Mouse (Mus musculus) 416B (cell line): ENCODE data around the gene Sds.

Experiments
- DNase-seq: peaks from one replicate; pipeline ENCODE4 v3.0.0; 2011; ENCODE audit warnings: low read depth

Sds gene

DNA sequence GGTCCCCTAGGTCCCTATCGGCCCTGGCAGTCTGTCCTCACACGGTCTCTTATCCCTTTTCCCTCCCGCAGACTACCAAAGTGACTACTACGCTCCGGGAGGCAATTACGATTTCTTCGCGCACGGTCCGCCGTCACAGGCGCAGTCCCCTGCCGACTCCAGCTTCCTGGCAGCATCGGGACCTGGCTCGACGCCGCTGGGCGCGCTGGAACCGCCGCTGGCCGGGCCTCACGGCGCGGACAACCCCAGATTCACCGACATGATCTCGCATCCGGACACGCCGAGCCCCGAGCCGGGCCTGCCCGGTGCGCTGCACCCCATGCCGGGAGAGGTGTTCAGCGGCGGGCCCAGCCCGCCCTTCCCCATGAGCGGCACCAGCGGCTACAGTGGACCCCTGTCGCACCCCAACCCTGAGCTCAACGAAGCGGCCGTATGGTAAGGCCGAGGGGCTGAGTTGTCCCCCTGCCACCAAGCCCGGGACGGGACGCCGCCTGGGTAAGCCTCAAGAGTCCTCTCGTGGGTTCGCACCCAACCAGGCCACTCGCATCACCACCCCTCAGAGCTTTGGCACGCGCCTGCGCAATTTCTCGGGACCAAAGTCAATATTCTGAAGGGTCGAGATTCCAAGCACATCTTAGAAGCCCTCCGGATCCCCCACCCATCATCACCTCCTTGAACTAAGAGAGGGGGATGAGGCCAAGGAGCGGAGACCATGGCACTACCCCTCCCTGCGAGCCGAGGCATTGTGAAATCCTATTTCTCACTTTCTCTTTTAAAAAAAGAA is 36.2 kb upstream of the Sds start:
- DNase-seq, result no peak

- peak; percentile 74 for DNase-seq
Measured at GRCm38 (mm10) chr5:120440733-120441132, 35.6 kb upstream of the Sds start.

- no peak for DNase-seq
Measured at GRCm38 (mm10) chr5:120447305-120447704, 29.0 kb upstream of the Sds start.

DNA sequence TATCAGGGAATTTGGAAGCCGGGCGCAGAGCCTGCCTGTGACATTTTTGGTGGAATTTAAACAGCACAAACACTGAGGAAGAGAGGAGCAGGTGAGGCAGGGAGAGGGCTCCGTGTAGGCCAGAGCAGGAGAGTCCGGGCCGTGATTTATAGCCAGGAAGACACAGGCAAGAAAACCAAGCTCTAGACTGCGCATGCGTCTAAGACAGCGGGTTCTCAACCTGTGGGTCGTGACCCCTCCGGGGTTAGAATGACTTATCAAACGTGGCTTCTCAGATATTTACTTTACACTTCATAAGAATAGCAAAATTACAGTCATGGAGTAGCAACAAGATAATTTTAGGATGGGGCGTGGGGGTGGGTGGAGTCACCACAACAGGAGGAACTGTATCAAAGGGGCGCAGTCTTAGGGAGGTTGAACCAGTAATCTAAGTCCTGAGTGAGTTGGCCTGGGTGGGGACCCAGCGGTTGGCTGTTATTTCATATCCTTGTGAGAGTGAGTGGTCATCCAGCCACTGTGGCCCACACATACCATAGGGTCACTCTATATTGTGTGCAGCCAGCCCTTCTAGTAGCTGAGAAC is 21.5 kb upstream of the Sds start:
- DNase-seq, result no peak

GRCm38 (mm10) chr5:120456253-120456652 is 20.1 kb upstream of the Sds start:
- no peak for DNase-seq

- DNase-seq, result no peak
Measured at GRCm38 (mm10) chr5:120456841-120457554, 19.3 kb upstream of the Sds start.

- peak; percentile 86 for DNase-seq
Measured at GRCm38 (mm10) chr5:120457628-120458027, 18.7 kb upstream of the Sds start.

DNA sequence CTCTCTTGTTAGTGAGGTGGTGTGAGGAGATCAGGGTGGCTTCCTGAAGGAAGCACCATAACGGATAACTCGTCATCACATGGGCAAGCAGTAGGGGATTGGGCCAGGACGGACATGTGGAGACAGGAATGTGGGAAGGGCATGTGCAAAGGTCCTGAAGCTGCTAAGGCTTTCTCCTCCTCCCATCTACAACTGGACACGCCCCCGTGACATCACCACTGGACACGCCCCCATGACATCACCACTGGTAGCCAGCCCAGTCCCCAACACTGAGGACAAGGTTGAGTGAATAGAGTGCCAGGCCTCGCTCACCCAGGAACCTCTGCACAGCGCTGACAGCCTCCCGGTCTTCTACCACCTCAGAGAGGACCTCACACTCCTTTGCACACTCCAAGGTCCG is 17.2 kb upstream of the Sds start:
- DNase-seq, result peak; percentile 35

GRCm38 (mm10) chr5:120461902-120462301 is 14.4 kb upstream of the Sds start:
- no peak for DNase-seq

GRCm38 (mm10) chr5:120464321-120464720 is 12.0 kb upstream of the Sds start:
- peak; percentile 46 for DNase-seq

DNA sequence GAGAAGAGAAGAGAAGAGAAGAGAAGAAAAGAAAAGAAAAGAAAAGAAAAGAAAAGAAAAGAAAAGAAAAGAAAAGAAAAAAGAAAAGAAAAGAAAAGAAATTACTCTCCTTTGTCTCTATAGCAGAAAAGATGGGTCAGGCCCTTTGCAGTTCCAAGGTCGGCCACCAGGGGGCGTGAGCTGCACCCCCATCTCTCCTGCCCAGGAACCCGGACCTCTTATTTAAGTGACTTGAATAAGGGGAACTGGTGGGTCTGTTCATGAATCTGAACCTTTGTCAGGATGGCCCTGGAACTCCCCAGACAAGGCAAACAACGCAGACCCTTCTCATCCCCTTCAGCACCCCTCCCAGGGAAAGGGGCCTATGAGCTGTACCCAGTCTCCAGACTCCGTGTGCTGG is 11.3 kb upstream of the Sds start:
- DNase-seq, result peak; percentile 66

- DNase-seq, result peak; percentile 100
Measured at GRCm38 (mm10) chr5:120465860-120466259, 10.5 kb upstream of the Sds start.

GRCm38 (mm10) chr5:120467026-120467425 is 9.3 kb upstream of the Sds start:
- DNase-seq, result peak; percentile 80

DNA sequence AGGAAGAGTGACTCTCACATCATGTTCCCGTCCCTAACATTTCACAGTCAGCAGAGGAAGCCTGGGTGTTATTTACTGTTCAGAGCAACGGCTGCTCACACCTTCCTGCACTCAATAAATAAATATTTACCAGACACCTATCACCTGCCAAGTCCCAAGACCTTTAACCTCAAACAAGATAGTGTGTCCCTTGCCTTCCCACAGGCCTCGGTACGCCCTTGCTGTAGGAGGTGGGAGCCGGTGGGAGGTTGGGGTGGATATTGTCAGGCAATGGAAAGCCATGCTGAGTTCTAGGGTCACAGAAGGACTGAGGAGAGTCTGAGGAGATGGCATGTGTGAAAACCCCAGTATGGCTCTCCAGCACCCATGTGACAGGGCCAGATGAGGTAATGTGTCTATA is 8.0 kb upstream of the Sds start:
- DNase-seq, result no peak

- DNase-seq, result no peak
Measured at GRCm38 (mm10) chr5:120468830-120469229, 7.5 kb upstream of the Sds start.

DNA sequence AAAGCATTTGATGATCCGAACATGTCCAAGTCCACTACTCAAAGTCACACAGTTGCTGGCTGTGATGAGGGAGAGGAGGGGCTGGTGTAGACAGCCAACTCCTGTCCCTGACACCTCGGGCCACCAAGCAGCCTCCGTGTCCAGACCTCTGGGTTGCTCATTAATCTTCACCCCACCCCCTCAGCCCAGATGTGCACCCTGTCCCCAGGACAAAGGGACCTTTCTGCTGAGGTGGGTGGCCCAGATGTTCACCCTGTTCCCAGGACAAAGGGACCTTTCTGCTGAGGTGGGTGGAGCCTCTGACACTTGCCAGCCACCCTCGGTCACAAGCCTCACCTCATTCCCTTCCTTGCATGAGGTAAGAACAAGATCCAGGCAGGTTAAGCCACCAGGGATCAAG is 4.8 kb upstream of the Sds start:
- no peak for DNase-seq

GRCm38 (mm10) chr5:120472770-120473169 is 3.6 kb upstream of the Sds start, which contains the start of gene Sdsl:
Sdsl (minus strand) TSS chr5:120472810.
- DNase-seq, result no peak

- DNase-seq, result no peak
Measured at GRCm38 (mm10) chr5:120473361-120473760, 3.0 kb upstream of the Sds start.

GRCm38 (mm10) chr5:120475861-120476260 is 465 bp upstream of the Sds start:
- DNase-seq, result no peak

- DNase-seq, result no peak
Measured at GRCm38 (mm10) chr5:120477993-120478392, 1.7 kb downstream of the Sds start.

DNA sequence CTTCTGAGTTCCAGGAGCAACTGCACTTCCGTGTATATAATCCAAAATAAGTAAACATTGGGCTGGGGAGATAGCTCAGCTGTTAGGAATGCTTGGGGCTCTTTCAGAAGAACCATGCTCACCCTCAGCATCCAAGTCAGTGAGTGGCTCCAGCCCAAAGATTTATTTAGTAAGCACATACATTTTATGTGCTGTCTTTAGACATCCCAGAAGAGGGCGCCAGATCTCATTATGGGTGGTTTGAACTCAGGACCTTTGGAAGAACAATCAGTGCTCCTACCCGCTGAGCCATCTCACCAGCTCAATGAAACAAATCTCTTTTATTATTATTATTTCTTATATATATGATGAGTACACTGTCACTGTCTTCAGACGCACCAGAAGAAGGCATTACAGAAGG is 3.2 kb downstream of the Sds start:
- DNase-seq, result peak; percentile 46

DNA sequence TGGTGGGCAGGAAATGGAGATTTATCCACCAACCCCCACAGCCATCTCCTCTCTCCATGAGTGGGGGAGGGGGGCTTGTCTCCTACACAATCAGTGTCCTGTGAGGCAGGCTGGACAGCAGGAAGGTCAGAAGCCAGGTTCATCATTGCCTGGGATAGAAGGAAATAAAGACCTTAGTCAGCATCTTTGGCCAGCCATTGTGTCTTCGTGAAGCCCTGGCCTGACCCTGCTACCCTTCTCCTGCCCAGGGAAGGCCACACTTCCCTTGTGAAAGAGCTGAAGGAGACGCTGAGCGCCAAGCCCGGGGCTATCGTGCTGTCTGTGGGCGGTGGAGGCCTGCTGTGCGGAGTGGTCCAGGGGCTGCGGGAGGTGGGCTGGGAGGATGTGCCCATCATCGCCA is 4.9 kb downstream of the Sds start:
- no peak for DNase-seq

GRCm38 (mm10) chr5:120483399-120483798 is 7.1 kb downstream of the Sds start:
- DNase-seq, result no peak
